Mouse (Mus musculus) heart, adult 2 months (tissue): Measurements from ENCODE around the gene Prr15l. TPM values are rescaled to one million over a fixed set of nuclear protein-coding genes. Genes with fewer than 3 reads are reported as not detected.

Experiments
- DNase-seq, 2 experiments: peaks; one replicate each; pipeline ENCODE4 v3.0.0; 2021
- H3K27ac ChIP-seq: fragments of 200-600 bp; 2 replicates; pipeline ENCODE4 v1.8.1; 2022
- H3K27me3 ChIP-seq: fragments of 200-500 bp; 2 replicates; pipeline ENCODE4 v1.6.1; 2012; ENCODE audit warnings: mild to moderate bottlenecking, low read length, inconsistent platforms, mixed read lengths; ENCODE audit not compliant: control insufficient read depth, insufficient read depth
- H3K36me3 ChIP-seq: fragments of 200-500 bp; 2 replicates; pipeline ENCODE4 v1.6.1; 2012; ENCODE audit warnings: low read length, inconsistent platforms; ENCODE audit not compliant: control insufficient read depth, insufficient read depth
- H3K4me1 ChIP-seq: fragments of 200-500 bp; 2 replicates; pipeline ENCODE4 v1.6.1; 2011; ENCODE audit warnings: low read length; ENCODE audit not compliant: control insufficient read depth, insufficient read depth
- H3K4me3 ChIP-seq: fragments of 200-600 bp; 2 replicates; pipeline ENCODE4 v1.8.1; 2022
- H3K79me2 ChIP-seq: fragments of 200-500 bp; replicated peaks from 2 replicates; pipeline ENCODE4 v1.6.1; 2012; ENCODE audit warnings: mild to moderate bottlenecking, inconsistent platforms, low read length, moderate library complexity, mixed read lengths; ENCODE audit not compliant: control insufficient read depth, insufficient read depth
- H3K9ac ChIP-seq: fragments of 200-500 bp; 2 replicates; pipeline ENCODE4 v1.6.1; 2012; ENCODE audit warnings: low read depth, mild to moderate bottlenecking, control low read depth, inconsistent platforms, low read length, mixed read lengths
- CTCF ChIP-seq: fragments of 200-600 bp; IDR thresholded peaks from 2 replicates; pipeline ENCODE4 v1.8.1; 2022; ENCODE audit warnings: antibody characterized with exemption, mild to moderate bottlenecking, moderate library complexity
- EP300 ChIP-seq: fragments of 200-500 bp; IDR thresholded peaks from 2 replicates; pipeline ENCODE4 v1.6.1; 2011; ENCODE audit warnings: low read depth, low read length, control low read depth; ENCODE audit not compliant: insufficient read depth
- POLR2A ChIP-seq: fragments of 200-500 bp; IDR thresholded peaks from 2 replicates; pipeline ENCODE4 v1.6.1; 2011; ENCODE audit warnings: mild to moderate bottlenecking, low read depth, low read length, control low read depth; ENCODE audit not compliant: insufficient read depth
- WGBS: fragments of 180-500 bp; shearing (Covaris S2); methylation state at CpG from one replicate; pipeline ENCODE4 v1.1.7; 2018; 5-methylcytosine and 5-hydroxymethylcytosine counted together
- intact Hi-C: fragments of 180-260 bp; cut with DNase I; formaldehyde crosslinking; loops from one replicate; pipeline ENCODE4 v1.15.1; 2025
- polyA plus RNA-seq: library from polyadenylated mRNA; depleted of rRNA; stranded (reverse); fragments of >200 nt; gene quantifications from 2 replicates; pipeline ENCODE4 v1.2.3, GENCODE M21; 2012
- total RNA-seq, 2 experiments: library from RNA; stranded (reverse); gene quantifications; 2 replicates each; pipeline ENCODE4 v1.2.3; 2021

Prr15l gene
- total and polyA plus RNA-seq, 3 experiments = 0.93 to 2.5 (median 2.1) TPM

DNA sequence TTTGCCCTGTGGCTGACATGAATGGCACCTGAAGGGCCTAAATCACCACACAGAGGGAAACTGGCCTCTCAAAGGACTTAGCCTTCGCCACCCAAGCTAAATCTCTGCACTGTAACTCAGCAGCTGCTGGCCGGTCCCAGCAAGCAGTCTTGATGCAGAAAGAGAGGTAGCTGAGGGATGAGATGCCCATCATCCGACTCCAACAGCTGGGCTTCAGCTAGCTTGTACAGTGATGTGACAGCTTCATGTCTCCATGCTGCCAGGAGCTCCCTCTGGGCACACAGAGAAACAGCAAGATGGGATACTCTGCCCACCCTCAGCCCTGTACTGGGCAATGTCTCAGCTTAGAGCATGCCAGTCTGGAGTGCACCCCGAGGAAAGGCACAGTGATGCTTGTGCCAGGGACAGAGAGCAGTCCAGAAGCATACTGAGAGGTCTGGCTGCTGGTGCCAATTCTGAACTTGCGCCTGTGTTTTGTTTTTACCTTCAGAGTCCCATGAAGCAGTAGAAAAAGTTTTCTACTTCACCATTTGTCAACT lies 45.6 kb downstream of the Prr15l start:
- H3K27me3 ChIP-seq = no peaks in the 10 kb centered on the region
- peaks cover 8% of the 10 kb centered on the region; the same call in 1 of the 2 replicates for H3K36me3 ChIP-seq
- no peak overlapping the region for H3K4me3 ChIP-seq
- 57% methylated on average over 5 of the region's 5 CpGs for WGBS
- TF ChIP-seq CTCF (no peak), EP300 (no peak), POLR2A (no peak)
- H3K9ac ChIP-seq = 0 out of 2 replicates have a peak overlapping the region, but pooled peaks have one; percentile 0
- DNase-seq = peak; percentile 39 to 42
- H3K79me2 ChIP-seq = peaks cover 2% of the 10 kb centered on the region; the same call in 1 of the 2 replicates
- H3K4me1 ChIP-seq = peaks cover 47% of the 10 kb centered on the region
- intact Hi-C loops = no loop called here
- peak overlapping the region; percentile 77 for H3K27ac ChIP-seq

DNA sequence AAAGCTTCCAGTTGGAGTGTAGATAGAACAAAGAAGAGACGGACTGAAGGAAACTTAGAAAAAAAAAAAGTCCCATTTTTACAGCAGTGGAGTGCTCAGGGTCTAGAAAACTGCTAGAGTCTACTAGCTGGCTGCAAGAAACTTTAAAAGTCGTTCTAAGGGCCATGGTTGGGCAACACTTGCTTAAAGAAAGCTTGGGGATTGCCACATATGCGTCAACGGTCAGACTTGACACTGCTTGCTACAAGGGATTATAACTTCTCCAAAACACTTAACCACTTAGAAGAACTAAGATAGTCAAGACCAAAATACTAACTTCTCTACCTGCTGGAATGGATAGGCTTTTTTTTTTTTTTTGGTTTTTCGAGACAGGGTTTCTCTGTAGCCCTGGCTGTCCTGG lies 46.9 kb downstream of the Prr15l start:
- Histone ChIP-seq H3K79me2 (peaks cover 2% of the 10 kb centered on the region; the same call in 1 of the 2 replicates), H3K27ac (peak overlapping the region; percentile 27), H3K4me1 (peaks cover 39% of the 10 kb centered on the region), H3K27me3 (no peaks in the 10 kb centered on the region), H3K4me3 (no peak overlapping the region), H3K36me3 (peaks cover 8% of the 10 kb centered on the region; the same call in 1 of the 2 replicates), H3K9ac (no peak overlapping the region)
- no peak for DNase-seq
- WGBS = 66% methylated on average over 5 of the region's 5 CpGs
- no peak for TF ChIP-seq EP300
- TF ChIP-seq POLR2A = no peak
- no peak for TF ChIP-seq CTCF
- intact Hi-C loops = loop anchor here (5.0 kb wide), 1 partner anchor 212 kb away; the partner anchor contains the start of gene Kpnb1

DNA sequence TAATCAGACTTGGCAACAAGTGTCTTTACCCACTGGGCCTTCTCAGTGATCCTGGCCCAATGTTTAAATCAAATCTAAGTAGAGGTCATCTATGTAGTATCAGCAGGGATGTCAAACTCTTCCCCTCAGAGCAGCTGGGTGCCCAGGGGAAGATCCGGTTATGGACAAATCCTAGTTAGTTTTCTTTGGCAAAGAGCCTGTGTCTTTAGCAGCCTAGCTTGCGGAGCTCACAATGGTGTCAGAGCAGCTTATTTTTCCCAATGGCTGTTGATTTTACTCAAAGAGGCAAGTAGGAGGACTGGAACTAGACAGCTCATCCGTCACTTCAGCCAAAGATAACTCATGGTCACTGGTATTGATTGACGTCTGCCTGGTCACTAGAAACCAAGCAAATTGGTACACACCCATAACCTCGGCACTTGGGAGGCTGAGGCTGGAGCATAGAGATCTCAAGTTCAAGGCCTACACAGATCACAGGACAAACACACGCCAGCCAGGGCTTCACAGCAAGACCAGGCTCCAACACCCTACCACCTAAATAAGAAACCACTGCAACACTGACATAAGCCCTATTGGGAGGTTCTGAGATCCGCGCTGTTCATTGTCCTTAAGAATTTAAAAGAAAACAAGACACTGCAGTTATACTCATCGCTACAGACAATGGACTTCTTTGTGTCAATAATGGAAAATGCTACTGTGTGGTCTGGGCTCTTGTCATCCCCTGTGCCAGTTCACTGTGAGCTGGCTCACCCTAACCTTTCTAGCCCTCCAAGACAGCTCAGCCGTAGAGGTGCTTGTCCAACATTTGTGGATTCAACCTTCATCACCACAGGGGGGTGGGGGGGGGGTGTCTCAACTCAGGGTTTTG lies 47.8 kb downstream of the Prr15l start:
- peak overlapping the region; percentile 99 for H3K27ac ChIP-seq
- H3K4me1 ChIP-seq = peaks cover 32% of the 10 kb centered on the region
- no peaks in the 10 kb centered on the region for H3K27me3 ChIP-seq
- H3K9ac ChIP-seq = peak overlapping the region; percentile 19; the same call in 1 of the 2 replicates
- intact Hi-C loops = loop anchor here (5.0 kb wide), 1 partner anchor 212 kb away; the partner anchor contains the start of gene Kpnb1
- H3K36me3 ChIP-seq = 0 out of 2 replicates have a peak, but pooled peaks cover 2% of the 10 kb centered on the region
- no peak for TF ChIP-seq EP300
- no peak for TF ChIP-seq POLR2A
- no peak for TF ChIP-seq CTCF
- DNase-seq = no peak
- WGBS = 43% methylated on average over 10 of the region's 10 CpGs
- H3K4me3 ChIP-seq = no peak overlapping the region
- H3K79me2 ChIP-seq = peaks cover 2% of the 10 kb centered on the region; the same call in 1 of the 2 replicates

DNA sequence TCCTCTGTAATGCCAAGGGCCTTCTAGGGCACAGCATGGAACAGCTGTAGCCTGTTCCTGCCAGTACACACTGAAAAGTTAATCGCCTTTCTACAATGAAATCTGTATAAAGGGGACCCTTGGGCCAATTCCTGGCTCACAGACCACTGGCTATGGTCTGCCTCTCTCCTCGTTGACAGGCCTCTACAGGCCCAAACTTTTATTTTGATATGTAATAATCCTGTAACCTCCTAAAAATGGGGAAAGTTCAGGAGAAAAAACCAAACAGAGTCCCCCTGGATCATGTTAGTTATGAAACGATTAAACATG lies 48.4 kb downstream of the Prr15l start:
- TF ChIP-seq POLR2A (no peak), CTCF (no peak), EP300 (no peak)
- Histone ChIP-seq H3K36me3 (0 out of 2 replicates have a peak, but pooled peaks cover 2% of the 10 kb centered on the region), H3K27ac (peak overlapping the region; percentile 99), H3K79me2 (peaks cover 2% of the 10 kb centered on the region; the same call in 1 of the 2 replicates), H3K9ac (peak overlapping the region; percentile 19; the same call in 1 of the 2 replicates), H3K27me3 (no peaks in the 10 kb centered on the region), H3K4me1 (peaks cover 28% of the 10 kb centered on the region), H3K4me3 (peak overlapping the region; percentile 73)
- WGBS = 17% methylated on average over 3 of the region's 3 CpGs
- intact Hi-C loops = loop anchor here (5.0 kb wide), 1 partner anchor 211 kb away; the partner anchor contains the start of gene Kpnb1
- no peak for DNase-seq

DNA sequence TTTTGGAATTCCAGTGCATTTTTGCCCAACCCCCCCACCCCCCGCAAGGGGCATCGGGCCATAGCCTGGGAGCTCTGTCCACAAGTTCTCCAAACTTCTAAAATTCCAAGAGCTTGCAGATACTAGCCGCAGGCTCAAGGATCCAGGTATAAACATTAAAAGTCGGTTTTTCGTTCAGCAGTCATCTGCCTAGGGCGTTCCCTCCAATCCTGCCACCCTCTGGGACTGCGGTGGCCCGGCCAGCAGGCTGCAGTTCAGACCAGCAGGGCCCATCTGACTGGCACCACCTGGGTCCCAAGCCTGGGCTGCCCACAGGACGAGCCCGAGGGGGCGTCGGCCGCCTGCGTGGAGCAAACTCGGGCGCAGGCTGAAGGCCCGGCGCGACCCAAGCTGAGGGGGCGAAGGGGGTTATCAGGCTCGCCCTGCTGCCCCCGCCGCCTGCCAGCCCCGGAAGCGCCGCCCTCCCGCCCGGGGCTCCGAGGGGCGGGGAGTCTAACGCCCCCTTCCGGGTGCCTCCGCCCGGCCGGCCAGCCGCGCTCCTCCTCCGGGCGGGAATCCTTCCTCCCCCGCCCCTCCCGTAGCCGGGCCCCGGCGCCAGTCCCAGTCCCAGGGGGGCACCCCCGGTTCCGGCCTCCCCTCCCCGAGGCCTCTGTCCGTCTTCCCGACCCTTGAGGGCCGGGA lies 49.1 kb downstream of the Prr15l start:
- H3K27me3 ChIP-seq = no peaks in the 10 kb centered on the region
- intact Hi-C loops = loop anchor here (5.0 kb wide), 1 partner anchor 210 kb away; the partner anchor contains the start of gene Kpnb1
- H3K4me3 ChIP-seq = peak overlapping the region; percentile 73
- H3K79me2 ChIP-seq = peaks cover 2% of the 10 kb centered on the region; the same call in 1 of the 2 replicates
- TF ChIP-seq EP300 (no peak), POLR2A (peak; percentile 63), CTCF (peak; percentile 49)
- peak overlapping the region; percentile 99 for H3K27ac ChIP-seq
- peak; percentile 94 to 96 for DNase-seq
- under 1% methylated on average over 41 of the region's 50 CpGs for WGBS
- H3K36me3 ChIP-seq = 0 out of 2 replicates have a peak, but pooled peaks cover 2% of the 10 kb centered on the region
- peak overlapping the region; percentile 99 for H3K9ac ChIP-seq
- peaks cover 22% of the 10 kb centered on the region for H3K4me1 ChIP-seq
